Mouse (Mus musculus) left cerebral cortex, postnatal 36 days (tissue): ENCODE measurements around the gene Ripply3. TPM values are rescaled to one million over a fixed set of nuclear protein-coding genes. Genes with fewer than 3 reads are reported as not detected.

Source experiments
- DNase-seq, 2 experiments: peaks; one replicate each; pipeline ENCODE4 v3.0.0; 2021 to 2022; ENCODE audit warnings: low spot score in 2 of 2, mixed read lengths in 1 of 2
- intact Hi-C: fragments of 180-260 bp; cut with DNase I; formaldehyde crosslinking; loops from one replicate; pipeline ENCODE4 v1.15.1; 2025
- total RNA-seq, 2 experiments: library from RNA; stranded (reverse); gene quantifications; 2 replicates each; pipeline ENCODE4 v1.2.3; 2021

The Ripply3 gene
- total RNA-seq, 2 experiments from 2014 or later: 0.25 TPM; not detected in 1

GRCm38 (mm10) chr16:94350287-94350677 is 22.1 kb downstream of the Ripply3 start:
- intact Hi-C loops: no loop called here
- DNase-seq: no peak

- intact Hi-C loops: no loop called here
- no peak for DNase-seq
Measured at GRCm38 (mm10) chr16:94354450-94354849, 26.2 kb downstream of the Ripply3 start.

- no peak for DNase-seq
- intact Hi-C loops: no loop called here
Measured at GRCm38 (mm10) chr16:94356046-94356445, 27.8 kb downstream of the Ripply3 start.

GRCm38 (mm10) chr16:94356776-94357494 is 28.7 kb downstream of the Ripply3 start:
- intact Hi-C loops: no loop called here
- DNase-seq: no peak

GRCm38 (mm10) chr16:94358091-94358490 is 29.9 kb downstream of the Ripply3 start:
- intact Hi-C loops: no loop called here
- no peak for DNase-seq

- intact Hi-C loops: no loop called here
- DNase-seq: no peak
Measured at GRCm38 (mm10) chr16:94360578-94361350, 32.5 kb downstream of the Ripply3 start.

GRCm38 (mm10) chr16:94362174-94362873 is 34.1 kb downstream of the Ripply3 start:
- peak; percentile 82 for DNase-seq
- intact Hi-C loops: loop anchor here (2.0 kb wide), 1 partner anchor 50 kb away; the partner anchor contains the start of gene Hlcs

GRCm38 (mm10) chr16:94363814-94364213 is 35.6 kb downstream of the Ripply3 start:
- no peak for DNase-seq

GRCm38 (mm10) chr16:94365435-94365834 is 37.2 kb downstream of the Ripply3 start:
- intact Hi-C loops: no loop called here
- DNase-seq: no peak

More at GRCm38 (mm10) chr16:94363814-94364213, 35.6 kb downstream of the Ripply3 start:
- intact Hi-C loops: loop anchor here (2.0 kb wide), 1 partner anchor 51 kb away; the partner anchor contains the start of gene Hlcs

GRCm38 (mm10) chr16:94369596-94370172 is 41.5 kb downstream of the Ripply3 start:
- intact Hi-C loops: loop anchor here (1.0 to 10.0 kb wide), 2 partner anchors 56 to 155 kb away; partner anchors contain the start of genes Hlcs and Vps26c

GRCm38 (mm10) chr16:94370173-94370914 is 42.1 kb downstream of the Ripply3 start, which contains the start of gene Ttc3:
Gene Ttc3, plus strand, starts transcription at chr16:94370618.
- intact Hi-C loops: loop anchor here (1.0 to 10.0 kb wide), 2 partner anchors 57 to 154 kb away; partner anchors contain the start of genes Hlcs and Vps26c
- DNase-seq: peak; percentile 95 to 96

More at GRCm38 (mm10) chr16:94369596-94370172, 41.5 kb downstream of the Ripply3 start:
- DNase-seq: no peak

- intact Hi-C loops: loop anchor here (1.0 to 10.0 kb wide), 2 partner anchors 58 to 154 kb away; partner anchors contain the start of genes Hlcs and Vps26c
- peak in 1 of 2 experiments; percentile 67 for DNase-seq
Measured at GRCm38 (mm10) chr16:94370915-94371300, 42.7 kb downstream of the Ripply3 start.

- intact Hi-C loops: loop anchor here (10.0 kb wide), 1 partner anchor 153 kb away; the partner anchor contains the start of gene Vps26c
- DNase-seq: peak; percentile 70 to 73
Measured at GRCm38 (mm10) chr16:94371301-94371931, 43.2 kb downstream of the Ripply3 start, which contains the start of gene Pigp. Gene Pigp, minus strand, starts transcription at chr16:94371842.

- no peak for DNase-seq
- intact Hi-C loops: loop anchor here (10.0 kb wide), 1 partner anchor 145 kb away; the partner anchor contains the start of gene Vps26c
Measured at GRCm38 (mm10) chr16:94379386-94379785, 51.2 kb downstream of the Ripply3 start.

GRCm38 (mm10) chr16:94383277-94383676 is 55.1 kb downstream of the Ripply3 start:
- no peak for DNase-seq
- intact Hi-C loops: no loop called here
